Mouse (Mus musculus): ENCODE data around the gene Cfap300. TPM values are rescaled to one million over a fixed set of nuclear protein-coding genes. Genes with fewer than 3 reads are reported as not detected.

The Cfap300 gene
- total and polyA plus RNA-seq, 3 experiments = not detected

DNA sequence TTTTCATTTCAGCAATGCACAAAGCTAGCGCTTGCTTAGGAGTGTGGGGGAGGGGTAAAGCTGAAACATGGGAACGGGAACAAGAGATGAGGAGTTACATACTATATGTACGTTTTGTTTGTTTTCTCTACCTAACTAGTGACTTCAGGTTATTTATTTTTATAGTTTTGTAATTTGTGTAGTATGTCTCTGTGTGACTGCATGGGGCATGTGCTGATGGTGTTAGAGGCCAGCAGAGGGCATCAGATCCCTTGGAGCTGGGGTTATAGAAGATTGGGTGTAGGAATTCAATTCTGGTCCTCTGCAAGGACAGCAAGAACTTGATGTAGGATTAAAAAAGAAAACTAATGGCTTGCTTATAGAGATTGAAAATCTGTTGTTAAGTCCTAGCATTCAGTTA lies 64.1 kb downstream of the Cfap300 start:
- Histone ChIP-seq H3K4me3 (ENCODE audit: control insufficient read depth in 1 of 2, insufficient read depth in 1 of 2, low read depth in 2 of 2, low read length in 2 of 2) (no peak overlapping the region), H3K36me3 (ENCODE audit: control insufficient read depth in 1 of 2, insufficient read depth in 2 of 2, low read length in 2 of 2) (no peaks in the 10 kb centered on the region), H3K27me3 (ENCODE audit: control insufficient read depth in 1 of 2, insufficient read depth in 2 of 2, low read length in 2 of 2) (no peaks in the 10 kb centered on the region; a peak in 2 of 4 replicates), H3K4me1 (ENCODE audit: control insufficient read depth in 1 of 2, insufficient read depth in 2 of 2, low read length in 2 of 2) (no peaks in the 10 kb centered on the region), H3K79me2 (ENCODE audit: control insufficient read depth, insufficient read depth, low read length, poor library complexity) (no peaks in the 10 kb centered on the region), H3K9ac (ENCODE audit: control insufficient read depth, low read depth, low read length, poor library complexity, severe bottlenecking) (no peak overlapping the region), H3K27ac (ENCODE audit: control insufficient read depth, low read depth, low read length) (no peak overlapping the region), H3K9me3 (replicated peaks; ENCODE audit: insufficient read depth, low read length) (no peaks in the 10 kb centered on the region)
- TF ChIP-seq SMC3 (IDR thresholded peaks at IDR 0.05; ENCODE audit: low read depth, low read length) (peak; percentile 49), MXI1 (IDR thresholded peaks at IDR 0.05; ENCODE audit: low read depth, low read length) (no peak), USF2 (IDR thresholded peaks at IDR 0.05; ENCODE audit: borderline replicate concordance in 1 of 2, insufficient read depth in 1 of 2, low read depth in 1 of 2, low read length in 2 of 2) (no peak), CTCF (IDR thresholded peaks at IDR 0.05 in 2 of 3, conservative IDR thresholded peaks at IDR 0.05 in 1 of 3; ENCODE audit: control insufficient read depth in 1 of 3, insufficient read depth in 1 of 3, low read depth in 2 of 3, low read length in 3 of 3, poor library complexity in 1 of 3, severe bottlenecking in 1 of 3) (peak in 2 of 3 experiments; percentile 41 to 51; a peak in 5 of 6 replicates), RAD21 (IDR thresholded peaks at IDR 0.05; ENCODE audit: low read depth, low read length) (peak; percentile 46), RCOR1 (IDR thresholded peaks at IDR 0.05; ENCODE audit: low read depth, low read length) (no peak), MEF2A (IDR thresholded peaks at IDR 0.05; ENCODE audit: extremely low read depth, insufficient replicate concordance, low read depth, low read length, poor library complexity, severe bottlenecking) (no peak), TAL1 (IDR thresholded peaks at IDR 0.05; ENCODE audit: low read length) (no peak), EP300 (IDR thresholded peaks at IDR 0.05; ENCODE audit: low read depth in 1 of 2, low read length in 2 of 2) (no peak), MAX (IDR thresholded peaks at IDR 0.05; ENCODE audit: low read length) (no peak), ZMIZ1 (IDR thresholded peaks at IDR 0.05; ENCODE audit: low read depth, low read length) (no peak), BHLHE40 (IDR thresholded peaks at IDR 0.05; ENCODE audit: borderline replicate concordance, low read depth, low read length) (no peak)
- DNase-seq (ENCODE audit: low read depth, low spot score) = peak; percentile 17

DNA sequence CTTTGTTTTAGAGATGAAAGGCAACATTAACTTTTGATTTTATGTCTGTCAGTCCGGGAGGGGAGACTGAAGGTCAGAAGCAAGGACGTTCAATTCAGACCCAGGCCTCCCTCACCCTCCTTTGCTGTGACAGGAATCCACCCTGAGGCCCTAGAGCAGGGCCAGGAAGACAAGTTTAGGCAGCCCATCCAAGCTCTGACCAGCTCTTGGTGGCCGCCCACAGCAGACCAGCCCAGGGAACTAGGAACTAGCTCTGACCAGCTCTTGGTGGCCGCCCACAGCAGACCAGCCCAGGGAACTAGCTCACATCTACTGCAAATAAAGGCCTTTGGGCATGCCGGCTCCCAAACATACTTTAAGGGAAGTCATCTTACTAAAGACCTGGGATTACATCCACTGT lies 65.0 kb downstream of the Cfap300 start:
- Histone ChIP-seq H3K36me3 (ENCODE audit: control insufficient read depth in 1 of 2, insufficient read depth in 2 of 2, low read length in 2 of 2) (no peaks in the 10 kb centered on the region), H3K79me2 (ENCODE audit: control insufficient read depth, insufficient read depth, low read length, poor library complexity) (no peaks in the 10 kb centered on the region), H3K27ac (ENCODE audit: control insufficient read depth, low read depth, low read length) (no peak overlapping the region), H3K27me3 (ENCODE audit: control insufficient read depth in 1 of 2, insufficient read depth in 2 of 2, low read length in 2 of 2) (no peaks in the 10 kb centered on the region), H3K9me3 (replicated peaks; ENCODE audit: insufficient read depth, low read length) (no peaks in the 10 kb centered on the region), H3K4me1 (ENCODE audit: control insufficient read depth in 1 of 2, insufficient read depth in 2 of 2, low read length in 2 of 2) (no peaks in the 10 kb centered on the region), H3K4me3 (ENCODE audit: control insufficient read depth in 1 of 2, insufficient read depth in 1 of 2, low read depth in 2 of 2, low read length in 2 of 2) (no peak overlapping the region), H3K9ac (ENCODE audit: control insufficient read depth, low read depth, low read length, poor library complexity, severe bottlenecking) (no peak overlapping the region)
- DNase-seq (ENCODE audit: low read depth, low spot score) = no peak
- TF ChIP-seq MAFK (IDR thresholded peaks at IDR 0.05; ENCODE audit: borderline replicate concordance, low read depth, low read length) = no peak
- no peak for TF ChIP-seq HCFC1 (IDR thresholded peaks at IDR 0.05; ENCODE audit: low read depth, low read length)
- no peak for TF ChIP-seq NRF1 (IDR thresholded peaks at IDR 0.05; ENCODE audit: insufficient read depth, low read depth, low read length, poor library complexity, severe bottlenecking)
- no peak for TF ChIP-seq MYB (IDR thresholded peaks at IDR 0.05; ENCODE audit: low read depth, low read length)
- no peak for TF ChIP-seq POLR2AphosphoS5 (IDR thresholded peaks at IDR 0.05; ENCODE audit: borderline replicate concordance, low read depth, low read length)
- no peak for TF ChIP-seq MAX (IDR thresholded peaks at IDR 0.05; ENCODE audit: low read length)
